Mouse (Mus musculus): ENCODE measurements around the gene Ddx4. TPM values are rescaled to one million over a fixed set of nuclear protein-coding genes. Genes with fewer than 3 reads are reported as not detected.

Ddx4 gene
- polyA plus RNA-seq, 1 experiment from 2014 or later, result 0.73 TPM

DNA sequence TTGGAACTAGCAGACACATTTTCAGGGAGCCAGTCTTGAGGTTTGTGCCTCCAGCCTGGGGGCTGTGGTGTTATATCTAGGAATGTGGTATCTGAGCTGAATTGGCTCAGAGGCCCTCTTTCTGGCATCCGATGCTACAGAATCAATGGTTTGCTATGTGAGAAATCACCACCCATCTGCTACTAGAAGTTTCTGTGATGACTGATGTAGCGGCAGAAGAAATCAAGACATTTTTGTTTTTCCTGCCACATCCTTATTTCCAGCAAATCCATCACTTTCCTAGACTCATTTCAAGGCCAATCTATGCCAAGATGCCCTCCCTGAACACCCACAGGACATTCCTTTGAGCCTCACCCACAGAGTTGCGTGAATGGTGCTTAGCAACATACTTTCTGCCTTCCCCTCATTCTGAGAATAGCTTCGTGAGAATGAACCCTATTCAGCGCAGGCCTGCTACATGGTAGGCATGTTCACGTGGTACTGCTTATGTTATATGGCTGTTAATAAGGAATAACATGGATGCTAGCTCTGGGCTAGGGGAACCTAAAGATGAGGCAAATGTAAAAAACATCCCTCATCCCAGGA lies 91.6 kb downstream of the Ddx4 start:
- Histone ChIP-seq H3K4me3 (ENCODE audit: low read depth, low read length) (no peak overlapping the region), H3K9ac (ENCODE audit: low read length) (no peak overlapping the region), H3K27ac (ENCODE audit: low read depth) (no peak overlapping the region), H3K27me3 (replicated peaks; ENCODE audit: control insufficient read depth, insufficient read depth, low read length) (no peaks in the 10 kb centered on the region), H3K9me3 (ENCODE audit: control insufficient read depth, low read length) (no peaks in the 10 kb centered on the region), H3K4me1 (replicated peaks; ENCODE audit: control insufficient read depth, insufficient read depth, low read length) (no peaks in the 10 kb centered on the region), H3K4me2 (ENCODE audit: low read length) (no peak overlapping the region), H3K36me3 (ENCODE audit: control insufficient read depth, insufficient read depth, low read length) (no peaks in the 10 kb centered on the region)
- 86% methylated on average over 6 of the region's 6 CpGs for WGBS
- ATAC-seq (replicated peaks; ENCODE audit: low FRiP score, low TSS enrichment, low read depth), result no peak
- no peak for DNase-seq (ENCODE audit: low spot score)

DNA sequence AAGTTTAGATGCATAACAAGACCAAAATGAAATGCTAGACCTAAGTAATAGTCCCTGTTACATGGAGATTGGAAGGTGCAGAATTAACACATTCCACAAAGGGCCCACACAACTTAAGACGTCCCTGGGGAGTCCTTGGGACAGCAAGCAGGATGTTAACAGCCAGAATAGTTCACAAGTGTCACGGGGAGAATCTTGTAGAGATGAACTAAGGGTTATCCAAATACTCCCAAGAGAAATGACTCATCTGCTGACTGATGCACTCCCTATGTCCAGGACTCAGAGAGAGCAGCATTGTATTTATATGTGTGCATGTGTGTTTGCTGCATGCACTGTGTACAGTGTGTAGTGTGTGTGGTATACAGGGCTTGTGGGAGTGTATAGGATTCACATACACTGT lies 95.8 kb downstream of the Ddx4 start:
- H3K27ac ChIP-seq (ENCODE audit: low read depth), result no peak overlapping the region
- DNase-seq (ENCODE audit: low spot score), result no peak
- no peak for ATAC-seq (replicated peaks; ENCODE audit: low FRiP score, low TSS enrichment, low read depth)
- H3K9ac ChIP-seq (ENCODE audit: low read length), result no peak overlapping the region
- no peaks in the 10 kb centered on the region for H3K27me3 ChIP-seq (replicated peaks; ENCODE audit: control insufficient read depth, insufficient read depth, low read length)
- no peaks in the 10 kb centered on the region for H3K9me3 ChIP-seq (ENCODE audit: control insufficient read depth, low read length)
- WGBS, result 51% methylated on average over 2 of the region's 2 CpGs
- H3K4me3 ChIP-seq (ENCODE audit: low read depth, low read length), result no peak overlapping the region
- H3K36me3 ChIP-seq (ENCODE audit: control insufficient read depth, insufficient read depth, low read length), result no peaks in the 10 kb centered on the region
- H3K4me2 ChIP-seq (ENCODE audit: low read length), result no peak overlapping the region
- H3K4me1 ChIP-seq (replicated peaks; ENCODE audit: control insufficient read depth, insufficient read depth, low read length), result no peaks in the 10 kb centered on the region

DNA sequence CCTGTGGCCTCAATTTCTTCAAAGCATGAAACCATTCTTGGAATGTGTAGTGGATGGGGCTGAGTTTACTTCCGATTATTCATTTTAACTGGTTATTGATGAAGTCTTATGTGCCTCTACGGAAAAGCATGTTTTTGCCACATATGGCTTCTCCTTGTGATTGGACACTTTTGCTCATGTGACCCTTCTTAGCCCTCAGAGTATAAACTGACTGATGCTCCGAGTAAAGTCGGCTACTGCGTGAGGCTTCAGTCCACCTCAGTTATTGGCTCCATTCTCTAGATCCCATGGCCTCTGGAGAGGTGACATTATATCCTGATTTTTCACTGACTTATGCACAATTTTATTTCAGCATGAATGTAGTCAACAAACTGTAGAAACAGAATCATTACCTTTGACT lies 99.0 kb downstream of the Ddx4 start:
- Histone ChIP-seq H3K4me1 (replicated peaks; ENCODE audit: control insufficient read depth, insufficient read depth, low read length) (no peaks in the 10 kb centered on the region), H3K4me2 (ENCODE audit: low read length) (no peak overlapping the region), H3K27me3 (replicated peaks; ENCODE audit: control insufficient read depth, insufficient read depth, low read length) (no peaks in the 10 kb centered on the region), H3K4me3 (ENCODE audit: low read depth, low read length) (no peak overlapping the region), H3K9ac (ENCODE audit: low read length) (no peak overlapping the region), H3K9me3 (ENCODE audit: control insufficient read depth, low read length) (no peaks in the 10 kb centered on the region), H3K36me3 (ENCODE audit: control insufficient read depth, insufficient read depth, low read length) (no peaks in the 10 kb centered on the region), H3K27ac (ENCODE audit: low read depth) (no peak overlapping the region)
- DNase-seq (ENCODE audit: low spot score), result no peak
- no peak for ATAC-seq (replicated peaks; ENCODE audit: low FRiP score, low TSS enrichment, low read depth)
- whole genome bisulfite sequencing, result 90% methylated on average over 5 of the region's 5 CpGs

DNA sequence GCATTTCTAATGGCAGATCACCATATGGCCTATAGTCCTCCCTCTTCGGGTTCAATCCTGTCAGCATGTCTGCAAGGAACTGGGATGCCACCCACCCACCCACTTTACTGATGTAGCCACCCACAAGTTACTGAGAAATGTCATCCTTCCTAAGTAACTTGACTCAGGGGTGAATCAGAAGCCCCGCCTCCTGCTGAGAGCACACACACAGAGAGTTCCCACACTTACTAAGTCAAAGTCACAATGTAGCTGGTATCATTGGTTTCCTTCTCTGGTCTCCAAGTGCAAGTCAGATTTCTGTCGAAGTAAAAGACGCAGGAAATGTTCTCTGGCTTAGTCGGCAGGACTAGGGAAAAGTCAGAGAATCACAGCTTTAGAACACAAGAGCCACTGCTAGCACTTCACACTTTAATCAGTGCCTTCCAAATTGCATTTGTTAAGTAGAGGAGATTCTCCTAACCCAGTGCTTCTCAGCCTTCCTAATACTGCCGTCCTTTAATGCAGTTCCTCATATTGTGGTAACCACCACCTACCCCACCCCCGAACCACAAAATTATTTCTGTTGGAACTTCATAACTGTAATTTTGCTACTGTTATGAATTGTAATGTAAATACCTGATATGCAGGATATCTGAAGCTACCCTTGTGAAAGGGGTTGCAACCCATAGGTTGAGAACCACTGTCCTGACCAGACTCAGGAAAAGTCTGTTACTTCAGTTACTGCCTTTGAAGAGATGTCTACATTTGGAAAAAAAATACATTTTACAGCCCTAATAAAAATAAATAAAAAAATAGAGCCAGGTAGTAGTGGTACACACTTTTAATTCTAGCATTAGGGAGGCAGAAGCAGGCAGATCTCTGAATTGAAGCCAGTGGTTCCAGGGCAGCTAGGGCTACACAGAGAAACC lies 100.4 kb downstream of the Ddx4 start:
- no peaks in the 10 kb centered on the region for H3K27me3 ChIP-seq (replicated peaks; ENCODE audit: control insufficient read depth, insufficient read depth, low read length)
- ATAC-seq (replicated peaks; ENCODE audit: low FRiP score, low TSS enrichment, low read depth) (no peak), DNase-seq (ENCODE audit: low spot score) (no peak)
- no peaks in the 10 kb centered on the region for H3K36me3 ChIP-seq (ENCODE audit: control insufficient read depth, insufficient read depth, low read length)
- H3K4me1 ChIP-seq (replicated peaks; ENCODE audit: control insufficient read depth, insufficient read depth, low read length), result no peaks in the 10 kb centered on the region
- no peak overlapping the region for H3K27ac ChIP-seq (ENCODE audit: low read depth)
- H3K4me2 ChIP-seq (ENCODE audit: low read length), result no peak overlapping the region
- H3K4me3 ChIP-seq (ENCODE audit: low read depth, low read length), result no peak overlapping the region
- 82% methylated on average over 7 of the region's 7 CpGs for WGBS
- no peak overlapping the region for H3K9ac ChIP-seq (ENCODE audit: low read length)
- H3K9me3 ChIP-seq (ENCODE audit: control insufficient read depth, low read length), result no peaks in the 10 kb centered on the region

Other genes with a start within 250 kb of the Ddx4 start
- 46.2 and 46.5 TPM in 2 replicates for gene Il6st, start 188.4 kb downstream of the Ddx4 start, polyA plus RNA-seq (2014; fragmentation: Nextera tagmentation; extraction: Ambion mirVana)
- gene Il31ra, start 58.1 kb downstream of the Ddx4 start, polyA plus RNA-seq (2014; fragmentation: Nextera tagmentation; extraction: Ambion mirVana), result 0.09 TPM in 1 of 2 replicates, not detected in the other
- 12.1 and 13.7 TPM in 2 replicates for gene Slc38a9, start 8.3 kb upstream of the Ddx4 start, polyA plus RNA-seq (2014; fragmentation: Nextera tagmentation; extraction: Ambion mirVana)
- 77.6 and 83.4 TPM in 2 replicates for gene Plpp1, start 148.3 kb upstream of the Ddx4 start, polyA plus RNA-seq (2014; fragmentation: Nextera tagmentation; extraction: Ambion mirVana)